Mouse (Mus musculus) embryonic facial prominence, embryonic 12.5 days (tissue): ENCODE results near the gene Azin2. TPM values are rescaled to one million over a fixed set of nuclear protein-coding genes. Genes with fewer than 3 reads are reported as not detected.

Source experiments
- ATAC-seq: fragments of 200-750 bp; cut with Nextera tagmentation; 2 replicates; pipeline ENCODE4 v1.8.0; 2017; ENCODE audit not compliant: insufficient number of reproducible peaks, insufficient read depth, low FRiP score, low TSS enrichment
- H3K27ac ChIP-seq: fragments of 300-500 bp; sonication (generic); 2 replicates; pipeline ENCODE4 v1.5.1; 2016; ENCODE audit warnings: mild to moderate bottlenecking
- H3K27me3 ChIP-seq: fragments of 300-500 bp; sonication (generic); 2 replicates; pipeline ENCODE4 v1.6.1; 2016; ENCODE audit warnings: mild to moderate bottlenecking, moderate library complexity
- H3K36me3 ChIP-seq: fragments of 300-500 bp; sonication (generic); 2 replicates; pipeline ENCODE4 v1.6.1; 2016; ENCODE audit warnings: mild to moderate bottlenecking
- H3K4me1 ChIP-seq: fragments of 300-500 bp; sonication (generic); 2 replicates; pipeline ENCODE4 v1.6.1; 2016
- H3K4me2 ChIP-seq: fragments of 300-500 bp; sonication (generic); replicated peaks from 2 replicates; pipeline ENCODE4 v1.6.1; 2016; ENCODE audit warnings: mild to moderate bottlenecking, moderate library complexity
- H3K4me3 ChIP-seq: fragments of 300-500 bp; sonication (generic); 2 replicates; pipeline ENCODE4 v1.5.1; 2016; ENCODE audit warnings: mild to moderate bottlenecking
- H3K9ac ChIP-seq: fragments of 300-500 bp; sonication (generic); 2 replicates; pipeline ENCODE4 v1.6.1; 2016; ENCODE audit warnings: mild to moderate bottlenecking, moderate library complexity
- H3K9me3 ChIP-seq: fragments of 300-500 bp; sonication (generic); 2 replicates; pipeline ENCODE4 v1.6.1; 2016; ENCODE audit warnings: mild to moderate bottlenecking, moderate library complexity
- WGBS: fragments of 180-500 bp; shearing (Covaris S2); methylation state at CpG from one replicate; pipeline ENCODE4 v1.1.7; 2016; 5-methylcytosine and 5-hydroxymethylcytosine counted together
- polyA plus RNA-seq: library from polyadenylated mRNA; unstranded; fragments of >200 nt; fragmentation: Nextera tagmentation; extraction: Ambion mirVana; gene quantifications from 2 replicates; pipeline ENCODE4 v1.2.1, GENCODE M21; 2016

Azin2 gene
- 28.8 and 30.8 TPM in 2 replicates for polyA plus RNA-seq

DNA sequence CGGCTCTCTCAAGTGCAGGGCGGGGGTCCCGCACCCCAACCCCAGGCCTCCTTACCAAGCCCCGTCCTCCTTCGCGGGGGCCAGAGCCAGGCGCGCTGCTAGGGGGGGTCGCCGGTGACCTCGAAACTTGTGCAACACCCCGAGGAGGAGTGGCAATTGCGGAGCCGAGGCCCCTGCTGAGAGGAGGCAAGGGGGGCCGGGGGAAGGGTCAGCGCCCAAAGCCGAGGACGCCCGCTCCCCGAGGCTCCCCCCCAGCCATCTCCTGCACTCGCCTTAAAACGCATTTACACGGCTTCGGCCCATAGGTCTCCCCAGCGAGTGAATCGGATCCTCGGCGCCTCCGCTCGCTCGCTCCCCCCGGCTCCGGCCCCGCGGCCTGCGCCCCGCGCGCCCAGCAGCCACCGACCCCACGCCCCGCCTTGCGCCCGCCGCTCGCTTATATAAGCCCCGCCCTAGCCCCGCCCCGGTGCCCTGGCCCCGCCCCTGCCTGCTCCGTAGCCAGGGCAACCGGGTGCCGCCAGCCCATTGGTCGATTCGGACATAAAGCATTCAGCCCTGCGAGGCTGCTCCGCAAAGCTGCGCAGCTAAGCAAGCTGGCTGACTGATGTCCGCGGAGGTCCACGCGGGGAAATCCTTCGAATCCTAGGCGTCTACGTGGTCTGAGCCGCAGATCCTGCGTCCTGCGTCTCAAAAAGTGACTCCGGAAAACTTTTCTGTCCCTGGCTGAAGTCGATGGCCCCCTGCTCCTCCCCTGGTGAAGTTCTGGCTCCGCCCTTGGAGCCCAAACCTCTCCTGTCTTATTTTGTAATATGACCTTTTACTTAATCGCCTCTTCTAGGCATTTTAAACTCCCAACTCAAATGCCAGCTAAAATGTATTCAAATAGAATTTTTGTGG, at the start of gene Azin2:
Gene Azin2 (minus strand): TSS at position 414 of the 897 bp plus-strand sequence.
- Histone ChIP-seq H3K9ac (peak within 1 kb of the TSS; percentile 76), H3K36me3 (no peaks in the 10 kb centered on the region), H3K27ac (peak within 1 kb of the TSS; percentile 88), H3K4me1 (peaks cover 40% of the 10 kb centered on the region), H3K4me2 (peak within 1 kb of the TSS; percentile 93), H3K4me3 (peak within 1 kb of the TSS; percentile 70), H3K9me3 (no peaks in the 10 kb centered on the region), H3K27me3 (no peaks in the 10 kb centered on the region)
- under 1% methylated on average over 72 of the region's 72 CpGs for WGBS
- peak; percentile 88 for ATAC-seq

DNA sequence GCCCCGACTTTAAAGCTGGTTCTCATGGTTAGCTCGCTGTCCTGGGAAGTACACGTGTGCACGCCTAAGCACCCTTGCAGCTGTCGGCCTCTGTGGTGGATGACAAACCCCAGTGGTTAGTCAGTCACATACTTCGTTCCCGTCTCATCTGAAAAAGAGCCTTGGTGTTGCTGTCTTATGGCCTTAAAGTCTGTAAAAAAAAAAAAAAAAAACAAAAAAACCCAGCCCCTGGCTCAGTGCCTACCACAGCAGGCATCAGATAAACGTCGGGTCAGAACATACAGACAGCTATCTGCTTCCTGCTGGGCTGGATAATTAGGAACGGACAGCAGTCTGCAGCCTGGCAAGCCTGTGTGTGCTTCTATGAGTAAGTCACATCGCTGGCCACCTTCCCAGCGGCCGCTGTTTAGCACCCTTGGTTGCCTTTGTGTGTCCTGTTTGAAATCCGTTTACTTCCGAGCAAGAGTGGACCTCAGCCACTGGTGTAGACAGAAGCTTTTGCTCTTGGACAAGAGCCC, 49.4 kb upstream of the Azin2 start:
- no peak overlapping the region for H3K27ac ChIP-seq

DNA sequence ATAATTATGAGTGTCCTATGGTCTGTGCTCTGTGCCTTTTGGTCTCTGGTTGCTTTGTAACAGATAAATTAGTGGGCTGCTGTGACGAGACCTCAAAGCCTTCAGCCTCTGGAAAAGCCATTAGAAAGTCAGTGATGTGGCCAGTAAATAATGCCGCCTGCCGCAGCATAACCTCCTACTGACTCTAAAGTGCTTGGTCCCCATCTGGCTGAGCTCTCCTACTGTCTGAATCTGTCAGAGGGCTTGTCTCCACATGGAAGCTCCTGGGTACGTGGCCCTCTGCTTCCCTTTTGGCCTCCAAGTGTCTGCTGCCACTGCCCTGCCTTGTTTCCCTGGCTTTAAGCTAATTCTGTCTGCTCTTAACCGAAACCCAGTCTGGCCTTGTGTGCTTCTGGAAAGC, 47.3 kb upstream of the Azin2 start:
- Histone ChIP-seq H3K27me3 (no peaks in the 10 kb centered on the region), H3K9me3 (no peaks in the 10 kb centered on the region), H3K4me1 (no peaks in the 10 kb centered on the region), H3K27ac (no peak overlapping the region), H3K4me2 (no peak overlapping the region), H3K9ac (no peak overlapping the region), H3K36me3 (peaks cover 67% of the 10 kb centered on the region), H3K4me3 (no peak overlapping the region)
- ATAC-seq: no peak
- WGBS: 69% methylated on average over 5 of the region's 5 CpGs

More for the DNA sequence above, 49.4 kb upstream of the Azin2 start:
- H3K4me3 ChIP-seq: no peak overlapping the region
- H3K9me3 ChIP-seq: no peaks in the 10 kb centered on the region
- 56% methylated on average over 15 of the region's 15 CpGs for WGBS
- no peaks in the 10 kb centered on the region for H3K27me3 ChIP-seq
- ATAC-seq: no peak
- peaks cover 46% of the 10 kb centered on the region for H3K36me3 ChIP-seq
- H3K9ac ChIP-seq: no peak overlapping the region
- 0 out of 2 replicates have a peak, but pooled peaks cover 13% of the 10 kb centered on the region for H3K4me1 ChIP-seq
- no peak overlapping the region for H3K4me2 ChIP-seq

DNA sequence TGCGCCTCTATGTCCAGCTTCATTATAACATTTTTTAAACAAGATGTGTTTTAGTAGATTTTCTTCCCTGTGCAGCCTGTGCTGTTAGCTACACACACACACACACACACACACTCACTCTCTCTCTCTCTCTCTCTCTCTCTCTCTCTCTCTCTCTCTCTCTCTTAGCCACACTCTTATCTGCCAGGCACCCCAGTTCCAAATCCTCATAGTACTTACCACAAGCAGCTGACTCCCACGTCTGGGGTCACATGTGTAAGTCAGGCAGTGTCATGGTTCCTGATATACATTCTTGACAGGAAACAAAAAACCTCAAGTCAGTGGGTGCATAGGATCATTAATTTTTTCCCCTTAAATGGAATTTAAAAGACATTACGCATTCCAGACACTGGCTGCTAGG, 46.4 kb upstream of the Azin2 start:
- no peaks in the 10 kb centered on the region for H3K9me3 ChIP-seq
- peaks cover 69% of the 10 kb centered on the region for H3K36me3 ChIP-seq
- H3K27me3 ChIP-seq: no peaks in the 10 kb centered on the region
- H3K9ac ChIP-seq: no peak overlapping the region
- no peak overlapping the region for H3K4me3 ChIP-seq
- 77% methylated on average over 3 of the region's 3 CpGs for WGBS
- H3K4me2 ChIP-seq: no peak overlapping the region
- ATAC-seq: no peak
- H3K4me1 ChIP-seq: no peaks in the 10 kb centered on the region
- no peak overlapping the region for H3K27ac ChIP-seq

DNA sequence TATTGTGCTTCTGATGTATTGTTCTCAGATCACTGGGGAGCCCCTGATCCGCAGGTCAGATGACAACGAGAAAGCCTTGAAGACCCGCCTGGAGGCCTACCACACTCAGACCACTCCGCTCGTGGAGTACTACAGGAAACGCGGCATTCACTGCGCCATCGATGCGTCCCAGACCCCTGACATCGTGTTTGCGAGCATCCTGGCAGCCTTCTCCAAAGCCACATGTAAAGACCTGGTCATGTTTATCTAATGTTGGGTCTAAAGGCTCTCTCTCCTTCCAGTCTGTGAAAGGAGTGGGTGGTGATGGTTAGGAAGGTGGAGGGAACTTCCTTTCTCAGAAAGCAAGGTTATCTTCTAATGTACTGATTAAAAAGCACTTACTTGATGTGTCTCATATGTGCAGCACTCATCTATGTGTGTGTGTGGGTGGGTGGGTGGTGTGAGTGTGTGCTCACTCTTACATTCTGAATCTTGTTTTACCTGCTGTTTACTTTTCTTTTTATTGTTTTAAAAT, 45.8 kb upstream of the Azin2 start:
- H3K9me3 ChIP-seq: no peaks in the 10 kb centered on the region
- no peak overlapping the region for H3K4me2 ChIP-seq
- H3K27ac ChIP-seq: no peak overlapping the region
- peaks cover 75% of the 10 kb centered on the region for H3K36me3 ChIP-seq
- no peaks in the 10 kb centered on the region for H3K4me1 ChIP-seq
- no peaks in the 10 kb centered on the region for H3K27me3 ChIP-seq
- no peak for ATAC-seq
- 84% methylated on average over 12 of the region's 12 CpGs for WGBS
- no peak overlapping the region for H3K9ac ChIP-seq
- H3K4me3 ChIP-seq: no peak overlapping the region

DNA sequence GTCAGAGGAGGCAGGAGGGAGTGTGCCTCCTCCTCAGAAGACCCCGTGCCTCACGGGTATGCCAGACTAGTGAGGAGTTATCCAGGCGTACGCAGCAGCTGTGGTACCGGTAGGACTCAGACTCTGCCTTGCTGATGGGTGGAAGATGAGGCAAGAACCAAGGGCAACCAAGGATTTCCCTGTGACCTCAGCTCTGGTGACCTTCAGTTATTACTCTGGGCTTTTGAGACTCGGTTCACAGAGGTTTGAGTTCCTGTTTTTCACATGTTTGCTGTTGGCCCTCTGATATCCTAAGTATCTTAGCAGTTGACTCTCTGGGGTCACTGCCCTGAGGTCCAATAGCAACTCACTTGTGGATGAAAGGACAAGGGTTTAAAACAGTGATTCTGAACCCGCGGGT, 41.5 kb upstream of the Azin2 start:
- WGBS: 92% methylated on average over 8 of the region's 8 CpGs
- H3K36me3 ChIP-seq: peaks cover 93% of the 10 kb centered on the region
- no peak for ATAC-seq

DNA sequence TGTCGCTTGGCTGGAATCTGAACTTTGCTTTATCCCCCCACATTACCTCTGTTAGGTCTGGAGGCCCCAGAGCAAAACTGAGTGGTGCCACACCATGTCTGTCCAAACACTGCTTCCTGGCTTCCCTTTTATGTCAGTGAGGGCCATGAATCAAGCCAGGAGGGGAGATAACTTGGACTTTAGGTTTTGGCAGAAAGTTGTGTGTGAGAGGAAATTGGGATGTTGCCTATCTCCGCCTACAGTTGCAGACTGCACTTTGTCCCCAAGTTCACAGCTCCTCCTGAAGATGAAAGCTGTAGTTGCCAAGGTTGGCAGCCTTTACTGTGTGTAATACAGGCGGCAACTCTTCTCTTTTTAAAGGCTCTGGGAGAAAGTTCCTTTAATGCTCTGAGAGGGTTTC, 38.5 kb upstream of the Azin2 start:
- Histone ChIP-seq H3K27ac (no peak overlapping the region), H3K4me3 (no peak overlapping the region), H3K9ac (no peak overlapping the region), H3K9me3 (no peaks in the 10 kb centered on the region), H3K4me2 (no peak overlapping the region), H3K27me3 (no peaks in the 10 kb centered on the region), H3K36me3 (peaks cover 71% of the 10 kb centered on the region), H3K4me1 (no peaks in the 10 kb centered on the region; the same call in 1 of the 2 replicates)
- 91% methylated on average over 3 of the region's 3 CpGs for WGBS
- ATAC-seq: no peak

More for the DNA sequence above, 41.5 kb upstream of the Azin2 start:
- H3K4me3 ChIP-seq: no peak overlapping the region
- H3K4me1 ChIP-seq: no peaks in the 10 kb centered on the region
- no peak overlapping the region for H3K4me2 ChIP-seq
- H3K27ac ChIP-seq: no peak overlapping the region
- H3K9me3 ChIP-seq: no peaks in the 10 kb centered on the region
- no peak overlapping the region for H3K9ac ChIP-seq
- no peaks in the 10 kb centered on the region for H3K27me3 ChIP-seq

DNA sequence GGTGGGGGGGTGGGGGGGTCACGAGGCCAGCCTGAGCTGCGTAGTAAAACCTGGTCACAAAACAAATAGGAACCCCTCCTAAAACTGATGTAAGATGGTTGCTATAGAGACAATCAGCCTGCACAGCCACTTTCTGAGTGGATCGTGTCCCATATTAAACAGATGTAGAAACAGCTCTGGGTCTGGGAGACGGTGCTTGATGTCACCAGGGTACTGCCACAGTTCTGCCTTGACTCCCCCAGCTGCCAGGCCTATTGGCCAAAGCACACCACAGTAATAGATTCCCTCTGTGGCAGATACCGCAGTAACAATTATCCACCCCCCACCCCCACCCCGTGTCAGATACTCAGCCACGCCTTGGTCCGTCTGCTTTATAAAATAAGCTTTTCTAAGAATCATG, 36.2 kb upstream of the Azin2 start:
- Histone ChIP-seq H3K9me3 (no peaks in the 10 kb centered on the region), H3K4me3 (no peak overlapping the region), H3K9ac (no peak overlapping the region), H3K4me2 (no peak overlapping the region), H3K4me1 (peaks cover 11% of the 10 kb centered on the region), H3K36me3 (peaks cover 53% of the 10 kb centered on the region), H3K27ac (no peak overlapping the region), H3K27me3 (no peaks in the 10 kb centered on the region)
- WGBS: 81% methylated on average over 8 of the region's 8 CpGs
- ATAC-seq: no peak

DNA sequence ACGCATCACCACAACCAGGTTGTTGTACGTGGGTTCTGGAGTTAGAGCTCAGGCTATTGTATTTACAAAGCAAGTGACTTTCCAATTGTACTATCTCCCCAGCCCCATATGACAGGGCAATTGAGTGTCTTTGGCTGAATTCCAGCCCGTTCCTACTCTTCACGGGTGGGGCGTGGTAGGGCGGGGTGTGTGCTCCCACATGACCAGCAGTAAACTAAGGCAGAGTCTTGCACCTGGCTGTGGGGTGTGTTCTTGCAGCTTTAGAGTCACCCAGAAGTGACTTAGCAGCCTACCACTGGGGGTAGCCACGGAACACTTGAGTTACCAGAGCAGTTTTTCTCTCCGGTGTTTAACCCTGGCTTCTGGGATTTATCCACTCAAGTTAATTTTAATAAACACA, 35.0 kb upstream of the Azin2 start:
- Histone ChIP-seq H3K9ac (no peak overlapping the region), H3K4me3 (no peak overlapping the region), H3K36me3 (peaks cover 42% of the 10 kb centered on the region), H3K4me1 (peaks cover 11% of the 10 kb centered on the region), H3K27me3 (no peaks in the 10 kb centered on the region), H3K27ac (no peak overlapping the region), H3K9me3 (no peaks in the 10 kb centered on the region), H3K4me2 (no peak overlapping the region)
- no peak for ATAC-seq
- whole genome bisulfite sequencing: 80% methylated on average over 8 of the region's 8 CpGs

DNA sequence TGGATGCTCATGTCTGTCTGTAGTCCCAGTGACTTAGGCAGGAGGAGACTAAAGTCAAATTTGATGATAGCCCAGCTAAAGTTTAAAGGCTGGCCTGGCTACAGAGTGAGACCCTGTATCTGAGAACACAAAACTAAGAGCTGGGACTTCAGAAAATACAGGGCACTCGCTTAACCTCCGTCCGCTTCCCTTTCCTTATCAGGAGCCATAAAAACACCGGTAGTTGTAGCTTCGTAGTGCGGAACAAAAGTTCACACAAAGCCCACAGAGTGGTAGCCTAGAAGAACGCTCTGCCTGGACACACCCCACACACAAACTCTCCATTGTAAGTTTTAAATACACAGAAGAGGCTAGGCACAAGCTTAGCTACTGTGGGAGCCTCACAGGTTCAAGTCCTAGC, 33.0 kb upstream of the Azin2 start:
- no peak overlapping the region for H3K9ac ChIP-seq
- H3K4me2 ChIP-seq: no peak overlapping the region
- ATAC-seq: no peak
- H3K27ac ChIP-seq: no peak overlapping the region
- peaks cover 11% of the 10 kb centered on the region for H3K4me1 ChIP-seq
- H3K27me3 ChIP-seq: no peaks in the 10 kb centered on the region
- WGBS: 90% methylated on average over 7 of the region's 7 CpGs
- H3K4me3 ChIP-seq: no peak overlapping the region
- peaks cover 21% of the 10 kb centered on the region for H3K36me3 ChIP-seq
- H3K9me3 ChIP-seq: no peaks in the 10 kb centered on the region

DNA sequence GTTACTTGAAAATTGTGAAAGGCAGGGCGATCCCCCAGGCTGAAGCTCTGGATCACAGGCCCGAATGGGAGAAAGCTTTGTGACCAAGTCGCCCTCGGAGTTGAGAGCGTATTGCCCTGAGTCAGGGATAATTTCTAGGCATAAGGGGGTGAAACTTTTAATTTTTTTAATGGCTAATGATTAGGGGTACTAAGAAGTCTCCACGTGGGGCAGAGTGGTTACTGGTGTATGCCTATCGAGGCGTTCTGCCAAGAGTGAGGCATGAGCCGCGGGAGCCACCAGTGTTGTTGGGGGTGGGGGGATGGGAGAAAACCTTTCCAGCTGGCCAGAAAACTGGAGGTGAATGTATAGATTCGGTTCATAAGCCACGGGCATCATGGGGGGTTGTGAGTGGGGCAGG, 31.4 kb upstream of the Azin2 start:
- 2% methylated on average over 12 of the region's 12 CpGs for WGBS
- H3K4me3 ChIP-seq: peak overlapping the region; percentile 90
- H3K4me2 ChIP-seq: peak overlapping the region; percentile 92
- H3K27ac ChIP-seq: peak overlapping the region; percentile 75
- peak overlapping the region; percentile 87 for H3K9ac ChIP-seq
- H3K9me3 ChIP-seq: no peaks in the 10 kb centered on the region
- peaks cover 6% of the 10 kb centered on the region; the same call in 1 of the 2 replicates for H3K36me3 ChIP-seq
- H3K27me3 ChIP-seq: no peaks in the 10 kb centered on the region
- H3K4me1 ChIP-seq: peaks cover 11% of the 10 kb centered on the region
- no peak for ATAC-seq
